Mouse (Mus musculus) testis, adult 2 months (tissue): ENCODE data around the gene Grid1.

Source experiments
- CTCF ChIP-seq: fragments of 200-500 bp; IDR thresholded peaks from 2 replicates; pipeline ENCODE4 v1.5.1; 2012; ENCODE audit warnings: low read depth, mild to moderate bottlenecking, inconsistent platforms, low read length, moderate library complexity; ENCODE audit not compliant: control insufficient read depth, insufficient read depth, insufficient replicate concordance
- POLR2A ChIP-seq: fragments of 200-500 bp; IDR thresholded peaks from 2 replicates; pipeline ENCODE4 v1.6.1; 2012; ENCODE audit warnings: low read depth, mild to moderate bottlenecking, inconsistent platforms, low read length, moderate library complexity; ENCODE audit not compliant: control insufficient read depth

- TF ChIP-seq CTCF (no peak), POLR2A (no peak)
Observed at GRCm38 (mm10) chr14:35313380-35314299, 493.7 kb downstream of the Grid1 start.
